Mouse (Mus musculus) cerebellum, adult 8-10 months (tissue): ENCODE data around the gene Rabgap1.

ENCODE experiments used
- DNase-seq: peaks from one replicate; pipeline ENCODE4 v3.0.0; 2022

The Rabgap1 gene

GRCm38 (mm10) chr2:37516030-37516710 is 73.1 kb downstream of the Rabgap1 start, which contains the start of gene Gpr21:
Gene Gpr21 (plus strand): TSS chr2:37516332.
- no peak for DNase-seq

GRCm38 (mm10) chr2:37516922-37517462 is 73.9 kb downstream of the Rabgap1 start:
- DNase-seq, result peak; percentile 56

GRCm38 (mm10) chr2:37518561-37519285 is 75.6 kb downstream of the Rabgap1 start:
- no peak for DNase-seq

- no peak for DNase-seq
Observed at GRCm38 (mm10) chr2:37519286-37519640, 76.2 kb downstream of the Rabgap1 start.

GRCm38 (mm10) chr2:37527587-37527986 is 84.5 kb downstream of the Rabgap1 start:
- no peak for DNase-seq

- no peak for DNase-seq
Observed at GRCm38 (mm10) chr2:37529397-37529796, 86.3 kb downstream of the Rabgap1 start.

- DNase-seq, result no peak
Observed at GRCm38 (mm10) chr2:37530766-37531165, 87.7 kb downstream of the Rabgap1 start.

- no peak for DNase-seq
Observed at GRCm38 (mm10) chr2:37531639-37532038, 88.6 kb downstream of the Rabgap1 start.

- DNase-seq, result peak; percentile 23
Observed at GRCm38 (mm10) chr2:37549346-37550012, 106.4 kb downstream of the Rabgap1 start.

- no peak for DNase-seq
Observed at GRCm38 (mm10) chr2:37556366-37556765, 113.3 kb downstream of the Rabgap1 start.

GRCm38 (mm10) chr2:37565579-37565978 is 122.5 kb downstream of the Rabgap1 start:
- no peak for DNase-seq

- no peak for DNase-seq
Observed at GRCm38 (mm10) chr2:37566035-37566434, 123.0 kb downstream of the Rabgap1 start.

- DNase-seq, result no peak
Observed at GRCm38 (mm10) chr2:37569888-37570287, 126.8 kb downstream of the Rabgap1 start.

GRCm38 (mm10) chr2:37570703-37571102 is 127.6 kb downstream of the Rabgap1 start:
- no peak for DNase-seq

GRCm38 (mm10) chr2:37572141-37572540 is 129.1 kb downstream of the Rabgap1 start:
- DNase-seq, result no peak

- peak; percentile 58 for DNase-seq
Observed at GRCm38 (mm10) chr2:37576661-37577060, 133.6 kb downstream of the Rabgap1 start.

- no peak for DNase-seq
Observed at GRCm38 (mm10) chr2:37578185-37578584, 135.1 kb downstream of the Rabgap1 start.

- DNase-seq, result no peak
Observed at GRCm38 (mm10) chr2:37587919-37588318, 144.8 kb downstream of the Rabgap1 start.
